Mouse (Mus musculus) monocyte, adult 2 months (primary cell): Measurements from ENCODE around the gene Cldn6.

Experiments
- DNase-seq, 2 experiments: peaks; one replicate each; pipeline ENCODE4 v3.0.0; 2022; ENCODE audit warnings: low spot score in 2 of 2, low read depth in 1 of 2

Gene Cldn6

GRCm38 (mm10) chr17:23679127-23679835 lies at the start of gene Cldn6:
TSS of gene Cldn6 (plus strand) at chr17:23679249.
- no peak for DNase-seq

GRCm38 (mm10) chr17:23630195-23631020 lies 48.6 kb upstream of the Cldn6 start:
- peak; percentile 24 to 58 for DNase-seq

- no peak for DNase-seq
Observed at GRCm38 (mm10) chr17:23631241-23631640, 47.8 kb upstream of the Cldn6 start.

GRCm38 (mm10) chr17:23644613-23645495 lies 34.2 kb upstream of the Cldn6 start, which contains the start of gene Mmp25:
TSS of gene Mmp25 (minus strand) at chr17:23645277.
- DNase-seq: no peak

GRCm38 (mm10) chr17:23645894-23646293 lies 33.2 kb upstream of the Cldn6 start:
- DNase-seq: no peak

- DNase-seq: no peak
Observed at GRCm38 (mm10) chr17:23651363-23651762, 27.7 kb upstream of the Cldn6 start.

- no peak for DNase-seq
Observed at GRCm38 (mm10) chr17:23653324-23653723, 25.7 kb upstream of the Cldn6 start.

GRCm38 (mm10) chr17:23654001-23654400 lies 25.0 kb upstream of the Cldn6 start:
- no peak for DNase-seq

- no peak for DNase-seq
Observed at GRCm38 (mm10) chr17:23654410-23654809, 24.6 kb upstream of the Cldn6 start.

GRCm38 (mm10) chr17:23658450-23658849 lies 20.6 kb upstream of the Cldn6 start:
- DNase-seq: no peak

GRCm38 (mm10) chr17:23660117-23660875 lies 18.8 kb upstream of the Cldn6 start, which contains the start of gene Bicdl2:
TSS of gene Bicdl2 (plus strand) at chr17:23660506.
- DNase-seq: no peak

GRCm38 (mm10) chr17:23660876-23661200 lies 18.2 kb upstream of the Cldn6 start:
- DNase-seq: no peak

- DNase-seq: no peak
Observed at GRCm38 (mm10) chr17:23661526-23661925, 17.5 kb upstream of the Cldn6 start.

GRCm38 (mm10) chr17:23664556-23665021 lies 14.5 kb upstream of the Cldn6 start:
- DNase-seq: no peak

- DNase-seq: no peak
Observed at GRCm38 (mm10) chr17:23665511-23665910, 13.5 kb upstream of the Cldn6 start.

- DNase-seq: no peak
Observed at GRCm38 (mm10) chr17:23670516-23671074, 8.5 kb upstream of the Cldn6 start.

GRCm38 (mm10) chr17:23671519-23671918 lies 7.5 kb upstream of the Cldn6 start:
- DNase-seq: no peak

- no peak for DNase-seq
Observed at GRCm38 (mm10) chr17:23672761-23673160, 6.3 kb upstream of the Cldn6 start.

GRCm38 (mm10) chr17:23673424-23674073 lies 5.5 kb upstream of the Cldn6 start, which contains the start of the genes Hcfc1r1 and Thoc6:
TSS of gene Hcfc1r1 (plus strand) at chr17:23673596.
TSS of gene Thoc6 (minus strand) at chr17:23673882.
- DNase-seq: peak; percentile 65 to 85
